Mouse (Mus musculus): ENCODE results near the gene Tcta. TPM values are rescaled to one million over a fixed set of nuclear protein-coding genes. Genes with fewer than 3 reads are reported as not detected.
A peak's percentile ranks its signal among the peaks of the same experiment; 100 is the strongest.

Tcta gene
- polyA plus RNA-seq, 1 experiment from 2014 or later, result 93.1 TPM

DNA sequence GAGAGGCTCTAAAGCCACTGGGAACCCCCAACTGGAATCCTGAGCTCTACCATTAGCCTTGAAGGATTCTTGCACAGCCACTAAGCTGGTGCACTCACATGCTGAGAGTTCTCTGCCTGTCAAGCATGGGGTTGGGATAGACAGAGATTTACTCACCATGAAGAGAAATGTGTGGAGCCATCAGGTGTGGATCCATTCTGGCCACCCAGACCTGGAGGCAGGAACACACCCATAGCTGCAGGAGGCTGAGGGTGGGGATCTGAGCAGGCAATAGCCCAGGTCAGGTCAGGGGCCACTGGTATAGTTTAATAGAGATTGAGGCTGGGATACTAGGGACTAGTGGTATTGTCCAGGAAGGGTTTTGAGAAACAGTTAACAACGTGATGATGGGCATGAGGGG, 790 bp downstream of the Tcta start:
- peak overlapping the region; percentile 96 for H3K27ac ChIP-seq (ENCODE audit: low read length)
- H3K27me3 ChIP-seq (replicated peaks; ENCODE audit: insufficient read depth, low read length), result no peaks in the 10 kb centered on the region
- H3K4me2 ChIP-seq (replicated peaks; ENCODE audit: low read depth, low read length), result peak overlapping the region; percentile 73
- peak overlapping the region; percentile 79 for H3K4me3 ChIP-seq (ENCODE audit: low read depth, low read length)
- H3K36me3 ChIP-seq (ENCODE audit: insufficient read depth, low read length), result peaks cover 10% of the 10 kb centered on the region; the same call in 1 of the 2 replicates
- WGBS, result 0% methylated on average over 1 of the region's 1 CpGs
- no peak for ATAC-seq
- no peaks in the 10 kb centered on the region for H3K9me3 ChIP-seq (ENCODE audit: low read length)
- H3K9ac ChIP-seq (replicated peaks; ENCODE audit: low read depth), result peak overlapping the region; percentile 96
- H3K4me1 ChIP-seq (ENCODE audit: insufficient read depth, low read depth, low read length), result peaks cover 20% of the 10 kb centered on the region
- DNase-seq (ENCODE audit: low spot score), result peak; percentile 17
- TF ChIP-seq EP300 (IDR thresholded peaks at IDR 0.05), result no peak
- TF ChIP-seq CTCF (IDR thresholded peaks at IDR 0.05), result no peak

DNA sequence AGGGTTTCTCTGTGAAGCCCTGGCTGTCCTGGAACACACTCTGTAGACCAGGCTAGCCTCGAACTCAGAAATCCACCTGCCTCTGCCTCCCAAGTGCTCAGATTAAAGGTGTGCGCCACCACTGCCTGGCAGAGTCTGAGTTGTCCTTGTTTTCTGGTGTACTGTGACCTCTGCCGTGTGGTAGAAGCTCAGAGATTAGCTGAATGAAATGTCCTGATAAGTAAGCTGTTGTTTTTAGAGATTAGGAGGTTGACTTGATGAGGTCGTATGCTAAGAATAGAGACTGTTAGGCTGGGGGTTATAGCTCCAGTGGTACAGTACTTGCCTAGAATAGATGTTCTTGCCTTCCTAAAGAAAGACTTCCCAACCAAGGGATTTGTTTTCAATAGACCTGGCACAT, 1.2 kb downstream of the Tcta start:
- TF ChIP-seq EP300 (IDR thresholded peaks at IDR 0.05) (no peak), CTCF (IDR thresholded peaks at IDR 0.05) (no peak)
- Histone ChIP-seq H3K4me1 (ENCODE audit: insufficient read depth, low read depth, low read length) (peaks cover 17% of the 10 kb centered on the region), H3K36me3 (ENCODE audit: insufficient read depth, low read length) (peaks cover 10% of the 10 kb centered on the region; the same call in 1 of the 2 replicates), H3K27ac (ENCODE audit: low read length) (peak overlapping the region; percentile 96; the same call in 1 of the 2 replicates), H3K4me2 (replicated peaks; ENCODE audit: low read depth, low read length) (peak overlapping the region; percentile 73), H3K27me3 (replicated peaks; ENCODE audit: insufficient read depth, low read length) (no peaks in the 10 kb centered on the region), H3K9me3 (ENCODE audit: low read length) (no peaks in the 10 kb centered on the region), H3K4me3 (ENCODE audit: low read depth, low read length) (peak overlapping the region; percentile 79), H3K9ac (replicated peaks; ENCODE audit: low read depth) (peak overlapping the region; percentile 96; the same call in 1 of the 2 replicates)
- no peak for ATAC-seq
- DNase-seq (ENCODE audit: low spot score), result peak; percentile 32
- 68% methylated on average over 4 of the region's 4 CpGs for WGBS

DNA sequence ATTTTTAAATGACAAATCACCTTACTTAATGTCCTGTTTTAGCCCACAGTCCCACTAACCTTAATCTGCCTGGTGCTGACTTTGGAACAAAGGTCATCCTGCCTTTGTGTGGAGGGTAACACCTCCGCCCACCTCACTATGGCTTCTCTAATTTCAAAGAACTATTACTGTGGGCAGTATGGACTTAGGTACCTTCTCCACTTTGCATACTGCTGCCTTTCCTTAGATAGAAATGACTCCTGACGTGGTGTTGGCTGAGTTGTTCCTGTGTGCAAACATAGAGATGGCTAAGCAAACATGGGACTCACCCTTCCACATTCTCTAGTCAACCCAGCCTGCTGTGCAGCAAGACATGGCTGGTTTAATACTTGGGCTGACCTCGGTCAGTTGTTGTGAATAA, 4.1 kb downstream of the Tcta start:
- Histone ChIP-seq H3K9me3 (ENCODE audit: low read length) (no peaks in the 10 kb centered on the region), H3K27ac (ENCODE audit: low read length) (peak overlapping the region; percentile 81), H3K9ac (replicated peaks; ENCODE audit: low read depth) (no peak overlapping the region), H3K36me3 (ENCODE audit: insufficient read depth, low read length) (peaks cover 10% of the 10 kb centered on the region; the same call in 1 of the 2 replicates), H3K4me3 (ENCODE audit: low read depth, low read length) (no peak overlapping the region), H3K4me1 (ENCODE audit: insufficient read depth, low read depth, low read length) (peaks cover 17% of the 10 kb centered on the region), H3K27me3 (replicated peaks; ENCODE audit: insufficient read depth, low read length) (no peaks in the 10 kb centered on the region), H3K4me2 (replicated peaks; ENCODE audit: low read depth, low read length) (no peak overlapping the region)
- DNase-seq (ENCODE audit: low spot score), result peak; percentile 89
- 45% methylated on average over 3 of the region's 3 CpGs for WGBS
- TF ChIP-seq EP300 (IDR thresholded peaks at IDR 0.05) (peak; percentile 73), CTCF (IDR thresholded peaks at IDR 0.05) (no peak)
- ATAC-seq, result no peak

DNA sequence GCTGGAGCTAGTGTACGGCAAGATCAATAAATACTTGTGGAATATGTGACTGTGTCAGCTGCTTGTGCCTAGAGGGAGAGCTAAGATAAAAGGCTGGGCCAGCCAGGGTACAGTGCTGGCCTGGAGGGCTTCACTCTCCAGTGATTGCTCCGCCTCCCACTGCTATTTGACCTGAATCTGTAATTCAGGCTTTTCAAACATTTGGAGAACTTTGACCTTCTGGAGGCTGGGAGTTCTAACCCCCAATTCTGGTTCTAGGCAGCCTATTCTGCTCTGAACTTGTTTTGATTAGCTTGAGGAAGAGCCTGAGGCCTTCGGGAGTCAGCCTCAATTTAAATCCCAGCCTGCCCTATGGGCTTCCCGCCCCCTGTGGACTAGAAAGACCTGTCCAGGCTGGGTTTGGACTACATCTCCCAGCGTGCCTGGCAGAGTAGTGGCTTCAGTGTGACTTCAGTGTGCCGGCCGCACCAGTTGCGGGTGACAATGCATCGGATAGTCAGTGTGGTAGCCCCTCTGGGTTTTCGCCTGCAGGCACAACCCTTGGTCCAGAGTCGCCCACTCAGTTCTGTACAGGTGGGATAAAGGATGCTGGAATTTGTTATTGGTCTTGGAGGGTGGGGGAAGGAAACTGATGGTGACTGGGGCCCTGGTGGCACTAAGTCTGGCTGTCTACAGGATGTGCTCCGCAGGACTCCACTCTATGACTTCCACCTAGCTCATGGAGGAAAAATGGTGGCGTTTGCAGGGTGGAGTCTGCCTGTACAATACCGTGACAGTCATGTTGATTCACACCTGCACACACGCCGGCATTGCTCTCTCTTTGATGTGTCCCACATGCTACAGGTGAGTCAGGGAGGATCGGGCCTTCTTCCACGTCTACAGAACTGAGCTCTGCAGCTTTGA, 9.3 kb downstream of the Tcta start, which contains the start of gene Amt:
TSS of gene Amt (plus strand) at position 401 of the 903 bp plus-strand sequence.
- TF ChIP-seq CTCF (IDR thresholded peaks at IDR 0.05) (0 out of 2 replicates have a peak, but pooled peaks have one; percentile 5), EP300 (IDR thresholded peaks at IDR 0.05) (no peak)
- Histone ChIP-seq H3K36me3 (ENCODE audit: insufficient read depth, low read length) (no peaks in the 10 kb centered on the region), H3K27ac (ENCODE audit: low read length) (0 out of 2 replicates have a peak within 1 kb of the TSS, but pooled peaks have one; percentile 26), H3K4me1 (ENCODE audit: insufficient read depth, low read depth, low read length) (no peaks in the 10 kb centered on the region), H3K9me3 (ENCODE audit: low read length) (no peaks in the 10 kb centered on the region), H3K27me3 (replicated peaks; ENCODE audit: insufficient read depth, low read length) (no peaks in the 10 kb centered on the region), H3K4me2 (replicated peaks; ENCODE audit: low read depth, low read length) (peak within 1 kb of the TSS; percentile 27; the same call in 1 of the 2 replicates), H3K4me3 (ENCODE audit: low read depth, low read length) (no peak within 1 kb of the TSS), H3K9ac (replicated peaks; ENCODE audit: low read depth) (no peak within 1 kb of the TSS)
- 25% methylated on average over 18 of the region's 18 CpGs for WGBS
- DNase-seq (ENCODE audit: low spot score) (peak; percentile 39), ATAC-seq (peak; percentile 78)

DNA sequence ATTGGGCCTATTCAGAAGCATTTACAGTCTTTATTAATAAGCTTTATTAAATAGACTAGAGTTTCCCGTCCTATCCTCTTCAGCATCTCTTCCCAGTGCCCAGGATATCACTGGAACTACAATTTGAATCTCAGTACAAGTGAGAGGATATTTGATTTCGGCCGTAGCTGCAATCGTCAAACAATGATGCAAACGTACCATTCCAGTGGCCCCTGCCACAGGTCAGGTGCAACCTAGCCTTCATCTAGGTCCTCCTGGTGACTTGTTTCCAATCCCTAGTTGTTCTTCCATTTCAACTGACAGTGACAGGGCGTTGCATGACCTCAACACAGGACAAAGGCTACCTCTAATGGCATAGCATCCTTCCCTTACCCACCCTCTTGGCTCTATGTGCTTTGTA, 15.2 kb downstream of the Tcta start:
- DNase-seq (ENCODE audit: low spot score) (no peak), ATAC-seq (no peak)
- Histone ChIP-seq H3K27ac (ENCODE audit: low read length) (no peak overlapping the region; the same call in 1 of the 2 replicates), H3K36me3 (ENCODE audit: insufficient read depth, low read length) (no peaks in the 10 kb centered on the region), H3K27me3 (replicated peaks; ENCODE audit: insufficient read depth, low read length) (no peaks in the 10 kb centered on the region), H3K4me1 (ENCODE audit: insufficient read depth, low read depth, low read length) (peaks cover 8% of the 10 kb centered on the region; the same call in 1 of the 2 replicates), H3K4me2 (replicated peaks; ENCODE audit: low read depth, low read length) (peak overlapping the region; percentile 70), H3K9ac (replicated peaks; ENCODE audit: low read depth) (0 out of 2 replicates have a peak overlapping the region, but pooled peaks have one; percentile 29), H3K9me3 (ENCODE audit: low read length) (no peaks in the 10 kb centered on the region), H3K4me3 (ENCODE audit: low read depth, low read length) (peak overlapping the region; percentile 53)
- TF ChIP-seq EP300 (IDR thresholded peaks at IDR 0.05) (no peak), CTCF (IDR thresholded peaks at IDR 0.05) (no peak)
- WGBS, result 32% methylated on average over 6 of the region's 6 CpGs
